Mouse (Mus musculus) regulatory T cell (primary cell): ENCODE measurements around the gene Abca14.

Experiments
- in situ Hi-C: fragments of 300-600 bp; cut with MboI, MseI; formaldehyde crosslinking; loops from one replicate; pipeline ENCODE4 v1.15.1; 2025; ENCODE audit warnings: high pct_unique_total_duplicates

Gene Abca14

DNA sequence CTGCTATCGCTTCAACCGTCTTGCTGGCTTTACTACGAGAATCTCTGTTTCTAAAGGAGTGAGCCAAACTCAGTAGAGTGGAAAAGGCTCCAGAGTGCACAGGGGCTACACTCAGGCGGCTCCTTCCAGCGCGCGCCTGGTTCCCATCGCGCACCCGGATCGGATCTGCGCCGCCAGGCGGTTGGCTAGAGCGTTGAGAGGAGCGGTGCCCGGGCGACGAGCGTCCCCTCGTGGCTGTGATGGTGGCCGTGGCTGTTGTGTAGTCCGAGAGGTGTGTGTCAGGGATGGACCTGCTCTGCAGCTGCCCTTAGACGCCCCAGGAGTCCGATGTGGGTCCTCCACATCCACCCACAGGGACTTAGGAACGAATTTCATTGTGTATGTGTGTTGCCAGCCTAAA is at the start of gene Abca14:
TSS of gene Abca14 (plus strand) at position 173 of the 400 bp plus-strand sequence.
- in situ Hi-C loops: no loop called here

DNA sequence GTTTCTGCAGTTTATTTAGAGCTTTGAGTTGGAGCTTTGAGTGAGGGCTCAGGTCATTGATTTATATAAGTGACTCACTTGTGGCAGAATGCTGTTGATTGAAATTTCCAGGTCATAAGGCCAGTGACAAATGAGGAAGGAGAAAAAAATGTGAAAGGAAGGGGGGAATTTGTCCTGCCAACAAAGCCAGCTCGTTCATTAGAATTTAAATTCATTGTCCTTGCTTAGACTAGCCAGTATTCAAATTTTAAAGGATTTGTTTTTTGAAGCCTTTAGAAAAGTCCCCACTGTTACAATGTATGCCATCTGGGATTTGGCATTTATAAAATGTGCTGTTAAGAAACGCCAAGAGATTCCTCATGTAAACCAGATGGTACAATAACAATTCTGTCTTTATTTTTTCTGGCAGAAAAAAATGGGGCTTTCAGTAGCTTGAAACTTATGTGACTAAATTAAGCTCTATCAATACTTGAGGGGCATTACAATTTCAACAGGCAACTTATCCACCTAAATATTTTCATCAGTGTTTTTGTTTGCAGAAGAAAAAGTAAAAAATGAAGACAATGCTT is 46.8 kb upstream of the Abca14 start:
- in situ Hi-C loops: no loop called here

DNA sequence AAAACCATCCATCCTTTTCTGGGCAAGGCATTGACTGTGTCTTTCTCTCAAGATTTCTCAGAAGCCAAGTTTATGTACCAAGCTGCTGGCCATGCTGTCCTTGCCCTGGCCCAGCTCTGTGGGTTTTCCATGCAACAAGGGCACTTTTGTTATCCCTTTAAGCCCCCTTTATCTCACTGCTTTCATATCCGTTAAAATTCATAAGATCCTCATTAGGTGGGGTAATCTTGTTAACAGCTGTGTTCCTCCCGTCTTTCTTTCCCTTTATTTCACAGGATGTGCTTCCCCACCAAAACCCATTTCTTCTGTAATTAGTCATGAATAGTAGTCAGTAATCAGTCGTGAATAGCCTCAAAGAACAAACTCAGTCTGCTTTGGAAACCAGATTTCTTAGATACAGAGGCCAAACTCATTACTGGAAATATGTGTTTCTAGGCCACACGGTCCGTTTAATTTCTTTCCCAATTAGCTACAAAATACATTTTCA is 46.1 kb upstream of the Abca14 start:
- in situ Hi-C loops: no loop called here

DNA sequence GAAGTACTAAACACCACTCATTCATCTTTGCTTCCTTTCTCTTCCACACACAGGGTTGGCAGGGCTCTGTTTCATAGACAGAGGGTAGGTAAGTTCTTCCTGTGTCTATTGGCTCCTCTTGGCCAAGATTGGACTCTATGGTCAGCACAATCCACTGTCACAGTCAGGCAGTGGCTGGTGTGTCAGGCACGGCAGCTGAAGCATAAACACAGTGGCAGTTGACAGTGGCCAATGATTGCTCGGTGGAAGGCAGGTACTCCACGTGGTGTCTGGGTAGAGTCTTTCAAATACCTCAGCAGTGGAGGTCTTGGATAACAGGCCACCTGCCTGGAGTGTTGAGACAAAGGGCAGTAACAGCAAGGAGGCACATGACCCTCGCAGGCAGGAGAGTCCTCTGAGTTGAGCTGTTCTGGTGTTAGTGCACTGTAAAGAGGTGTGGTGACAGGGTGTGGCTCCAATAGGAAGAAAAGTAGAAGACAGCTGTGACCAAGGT is 45.6 kb upstream of the Abca14 start:
- in situ Hi-C loops: no loop called here

DNA sequence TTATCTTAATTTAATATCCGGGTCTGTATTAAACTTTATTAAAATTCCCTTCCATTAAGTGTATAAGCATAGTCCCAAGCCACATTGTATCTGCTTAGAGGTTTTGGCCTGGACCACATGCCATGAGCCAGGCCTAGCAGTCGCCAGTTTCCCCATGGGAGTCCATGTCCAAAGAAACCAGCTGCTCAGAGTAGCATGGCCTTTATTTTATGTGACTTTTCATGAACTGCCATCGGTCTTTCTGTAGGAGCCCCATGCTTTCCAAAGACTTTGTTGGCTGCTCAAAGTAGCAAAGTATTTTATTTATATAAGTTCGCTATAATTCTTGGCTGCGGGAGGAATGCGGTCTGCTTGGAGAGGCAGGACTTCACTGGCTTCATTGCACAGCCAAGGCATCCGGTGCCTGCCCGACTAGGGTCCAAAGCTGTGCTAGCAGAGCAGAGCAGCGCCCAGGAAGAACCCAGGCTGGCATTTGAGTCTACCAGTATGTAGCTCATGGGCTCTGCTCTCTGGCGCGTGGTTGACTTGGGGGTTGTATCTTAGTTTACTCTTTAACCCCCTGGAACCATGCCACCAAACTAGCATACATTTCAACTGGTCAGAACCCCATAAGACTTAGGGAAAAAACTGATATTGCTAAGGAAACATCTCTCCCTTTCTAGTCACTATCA is 40.0 kb upstream of the Abca14 start:
- in situ Hi-C loops: no loop called here

DNA sequence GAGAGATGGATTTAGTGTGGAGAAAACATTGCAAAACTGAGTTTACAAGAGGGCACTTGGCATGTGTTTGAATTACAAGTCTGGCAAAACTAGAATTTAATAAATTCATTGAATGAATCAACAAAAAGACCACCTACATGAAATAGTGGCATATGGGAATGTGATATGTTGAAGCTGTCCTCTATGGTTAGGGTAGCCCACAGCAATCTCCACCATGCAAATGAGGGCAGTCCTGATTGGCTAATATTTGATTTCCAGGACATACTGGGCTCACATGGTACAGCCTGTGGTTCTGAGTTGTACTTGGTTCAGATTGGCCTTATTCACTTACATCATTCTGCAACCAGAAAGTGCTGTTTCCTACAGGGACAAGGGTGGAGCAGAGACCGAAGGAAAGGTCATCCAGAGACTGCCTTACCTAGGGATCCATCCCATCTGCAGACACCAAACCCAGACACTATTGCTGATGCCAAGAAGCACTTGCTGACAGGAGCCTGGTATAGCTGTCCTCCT is 31.5 kb upstream of the Abca14 start:
- in situ Hi-C loops: no loop called here

DNA sequence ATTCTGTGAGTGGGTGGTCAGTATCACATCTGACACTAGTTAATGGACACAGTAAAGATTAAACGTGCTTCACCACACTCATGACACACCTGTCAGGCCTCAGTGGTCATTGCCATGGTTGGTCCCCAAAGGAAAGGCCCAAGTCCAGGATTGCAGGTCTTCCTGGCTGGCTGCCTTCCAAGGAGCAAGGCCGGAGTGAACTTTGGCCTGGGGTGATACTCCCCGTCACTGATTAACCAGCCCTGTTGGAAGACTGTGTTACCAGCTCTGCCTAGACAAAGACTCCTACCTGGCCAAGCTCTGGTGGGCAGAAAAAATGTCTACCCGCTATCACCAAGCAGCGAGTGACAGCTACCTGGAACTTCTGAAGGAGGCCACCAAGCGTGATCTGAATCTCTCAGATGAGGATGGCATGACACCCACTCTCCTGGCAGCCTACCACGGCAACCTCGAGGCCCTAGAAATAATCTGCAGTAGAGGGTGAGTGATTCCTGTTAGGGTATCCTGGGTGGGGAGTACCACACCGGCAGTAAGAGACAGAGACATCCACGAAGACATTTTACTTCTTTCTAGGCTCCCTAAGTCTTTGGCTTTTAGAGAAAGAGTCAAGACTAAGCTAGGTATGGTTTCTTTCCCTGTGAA is 30.0 kb upstream of the Abca14 start, which contains the start of gene Anks4b:
TSS of gene Anks4b (plus strand) at position 256 of the 642 bp plus-strand sequence.
- in situ Hi-C loops: no loop called here

DNA sequence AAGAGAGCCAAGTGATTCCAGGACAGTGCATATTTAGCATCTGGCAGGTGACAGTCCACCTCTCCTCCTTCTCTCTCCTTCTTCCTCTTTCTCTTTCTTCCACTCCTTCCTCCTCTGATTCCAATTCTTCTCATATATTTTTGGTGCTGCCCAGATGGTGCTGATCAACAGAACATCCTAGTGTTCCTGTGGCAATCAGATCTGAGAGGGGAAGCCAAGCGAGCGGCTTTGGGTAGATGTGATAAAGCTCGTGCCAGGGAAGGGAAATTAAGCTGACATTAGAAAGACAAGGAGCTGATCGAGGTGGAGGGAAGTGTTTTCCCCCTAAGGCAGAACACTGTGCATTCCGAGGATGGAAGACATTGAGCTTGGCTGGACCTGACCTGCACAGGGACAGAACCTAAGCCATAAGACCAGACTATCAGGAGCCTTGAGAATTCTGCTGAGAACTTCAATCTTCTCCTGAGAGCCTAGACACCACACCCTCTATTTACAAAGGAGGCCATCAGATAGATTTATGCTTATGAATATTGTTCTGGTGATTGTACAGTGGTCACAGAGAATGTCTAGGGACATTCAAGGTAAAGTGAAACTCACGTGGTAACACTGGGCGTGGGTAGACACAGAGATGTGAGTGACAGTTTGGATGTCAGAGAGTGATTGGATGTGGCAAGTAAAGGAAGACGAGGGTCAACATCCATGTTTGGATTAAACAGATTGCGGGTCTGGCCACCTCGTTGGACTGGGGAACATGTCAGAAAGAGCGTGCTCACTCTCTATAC is 28.8 kb upstream of the Abca14 start:
- in situ Hi-C loops: no loop called here

DNA sequence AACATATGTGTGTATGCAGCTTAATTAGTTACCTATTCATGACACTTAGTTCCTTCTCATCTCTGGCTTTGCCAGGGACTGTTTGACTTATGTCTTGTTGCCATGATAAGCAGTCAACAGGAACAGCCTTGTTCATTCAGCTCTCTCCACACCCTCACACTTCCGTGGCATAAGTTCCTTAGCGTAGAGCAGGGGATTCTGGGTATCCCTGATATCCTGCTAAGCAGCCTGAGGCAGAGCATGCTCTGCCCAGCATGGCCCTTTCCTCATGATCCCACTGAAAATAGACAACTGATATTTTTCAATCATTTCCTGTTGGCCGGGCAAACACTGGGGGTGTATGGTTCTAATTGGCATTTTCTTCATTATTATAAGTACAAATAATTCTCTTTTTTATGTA is 26.1 kb upstream of the Abca14 start:
- in situ Hi-C loops: no loop called here

DNA sequence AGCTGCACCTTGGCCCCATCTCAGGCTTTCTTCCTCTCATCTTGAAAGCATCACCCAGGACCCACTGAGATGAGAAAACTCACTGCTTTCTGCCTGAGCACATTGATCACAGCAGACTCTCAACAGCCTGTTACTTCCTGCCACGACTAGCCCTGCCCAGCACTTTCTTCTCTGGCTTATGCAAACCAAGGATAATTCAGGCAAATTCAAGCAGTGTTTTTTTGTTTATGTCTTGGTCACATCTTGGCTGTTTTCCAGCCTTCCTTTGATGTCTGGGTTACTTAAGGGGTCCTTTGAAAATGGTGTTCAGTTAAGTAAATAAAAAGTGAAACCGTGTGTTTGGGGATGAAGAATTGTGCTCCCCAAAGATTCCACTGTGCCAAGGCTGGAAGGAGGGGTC is 24.8 kb upstream of the Abca14 start:
- in situ Hi-C loops: no loop called here

DNA sequence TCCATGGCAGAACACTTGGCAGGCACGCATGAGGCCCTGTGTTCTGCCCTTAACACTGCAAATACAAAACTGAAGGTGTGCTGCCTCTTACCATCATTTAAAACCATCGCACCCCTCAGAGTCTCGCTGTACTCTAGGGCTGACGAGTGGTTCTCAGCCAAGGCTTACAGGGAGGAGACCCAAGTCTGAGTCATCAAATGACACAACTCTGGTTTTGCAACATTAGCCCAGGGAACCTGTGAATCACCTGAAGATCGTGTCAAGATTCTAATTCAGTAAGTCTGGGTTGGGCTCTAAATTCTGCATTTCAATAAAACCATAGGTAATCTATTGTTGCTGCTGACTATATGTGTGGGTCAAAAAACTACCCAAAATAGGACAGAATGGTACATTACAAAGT is 23.2 kb upstream of the Abca14 start:
- in situ Hi-C loops: no loop called here

DNA sequence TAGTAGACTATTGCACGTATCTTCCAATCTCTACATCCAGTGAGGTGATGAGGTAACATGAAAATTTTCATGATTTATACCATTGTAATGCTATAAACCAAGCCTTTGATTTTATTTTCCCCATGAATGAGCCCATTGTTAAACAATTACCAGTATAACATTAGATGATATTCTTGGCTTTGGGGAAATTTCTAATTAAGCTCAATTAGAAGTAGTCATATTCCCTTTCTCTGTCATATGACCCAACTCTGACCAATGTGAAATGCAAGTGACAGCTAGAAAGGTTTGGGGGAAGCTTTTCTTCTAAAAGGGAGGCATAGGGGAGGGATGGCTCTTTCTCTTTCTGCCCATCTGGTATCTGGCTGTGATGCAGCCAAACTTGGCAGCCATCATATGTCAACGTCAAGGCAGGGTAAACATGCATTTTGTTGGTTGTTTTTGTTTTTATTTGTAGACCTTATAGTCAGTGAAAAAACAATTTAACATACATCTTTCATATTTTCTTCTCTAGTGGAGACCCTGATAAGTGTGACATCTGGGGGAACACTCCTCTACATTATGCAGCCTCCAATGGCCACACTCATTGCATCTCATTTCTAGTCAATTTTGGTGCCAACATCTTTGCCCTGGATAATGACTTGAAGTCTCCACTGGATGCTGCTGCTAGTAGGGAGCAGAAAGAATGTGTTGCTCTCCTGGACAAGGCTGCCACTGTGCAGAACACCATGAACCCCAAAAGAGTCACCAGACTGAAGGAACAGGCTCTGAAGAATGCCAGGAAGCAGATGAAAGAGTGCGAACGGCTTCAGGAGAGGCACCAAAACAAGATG is 22.1 kb upstream of the Abca14 start:
- in situ Hi-C loops: no loop called here

DNA sequence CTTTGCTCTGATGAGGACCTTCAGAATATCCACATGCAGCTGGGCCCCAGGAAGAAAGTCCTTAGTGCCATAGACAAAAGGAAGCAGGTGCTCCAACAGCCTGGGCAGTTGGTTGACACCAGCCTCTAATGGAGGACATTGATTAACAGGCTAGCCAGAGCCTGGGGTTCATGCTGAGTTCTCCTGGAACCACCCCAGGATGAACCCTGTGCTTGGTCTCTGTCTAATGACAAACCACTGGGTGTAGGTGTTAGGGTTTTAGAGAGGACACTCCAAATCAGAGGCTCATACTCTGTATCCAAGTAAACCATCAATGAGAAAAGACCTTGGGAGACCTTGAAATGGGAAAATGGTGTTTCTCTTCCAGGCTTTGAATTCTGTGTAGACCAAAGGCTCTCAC is 20.9 kb upstream of the Abca14 start:
- in situ Hi-C loops: no loop called here

DNA sequence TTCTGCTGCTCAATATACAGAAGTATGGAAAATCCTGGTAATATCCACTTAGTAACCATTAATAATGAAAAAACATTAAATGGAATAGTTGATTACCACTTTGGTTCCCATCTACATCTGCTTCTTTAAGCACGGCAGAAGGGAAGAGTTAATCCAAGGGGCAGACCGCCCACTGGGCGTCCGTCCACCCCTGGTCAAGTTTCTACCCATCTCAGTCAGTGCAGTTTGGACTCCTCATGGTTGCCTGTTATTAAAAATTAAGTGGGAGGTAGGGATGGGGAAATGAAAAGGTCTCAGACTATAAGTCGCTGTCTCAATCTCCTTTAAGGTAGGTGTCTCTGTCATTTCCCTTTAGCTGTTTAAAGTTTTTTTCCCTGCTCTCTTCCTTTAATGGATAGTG is 14.8 kb upstream of the Abca14 start:
- in situ Hi-C loops: no loop called here

DNA sequence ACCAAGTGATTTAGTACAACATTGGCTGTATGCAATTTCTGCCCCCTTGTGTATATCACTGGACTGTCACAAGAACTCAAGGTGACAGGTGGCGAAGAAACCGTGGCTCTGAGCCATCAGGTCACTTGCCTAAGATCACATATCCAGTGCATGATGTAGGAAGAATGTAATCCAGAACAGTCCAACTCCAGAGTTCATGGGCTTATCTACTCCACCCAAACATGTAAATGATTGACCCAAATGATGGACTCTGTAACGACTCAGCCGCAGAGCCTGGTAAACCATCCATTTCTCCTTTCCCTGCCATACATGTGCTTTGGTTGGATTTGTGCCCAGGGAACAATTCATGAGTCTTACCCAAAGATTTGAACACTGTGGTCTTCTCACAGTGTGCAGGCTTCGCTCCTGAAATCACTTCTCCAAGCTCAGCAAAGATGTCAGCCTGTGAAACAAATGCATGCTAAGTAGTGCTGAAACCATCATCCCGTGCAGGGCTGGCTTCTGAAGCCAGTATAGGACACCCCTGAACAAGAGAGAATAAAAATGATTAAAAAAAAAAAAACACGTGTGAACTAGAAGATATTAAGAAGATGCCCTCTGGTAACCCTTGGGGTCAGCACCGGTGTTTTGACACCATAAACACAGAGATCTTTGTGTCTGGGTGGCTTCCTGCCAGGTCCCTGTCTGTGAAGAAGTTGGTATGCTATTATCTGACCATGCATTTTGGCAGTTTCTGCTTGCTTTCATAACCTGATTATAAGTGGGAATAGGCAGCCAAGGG is 14.2 kb upstream of the Abca14 start:
- in situ Hi-C loops: no loop called here

DNA sequence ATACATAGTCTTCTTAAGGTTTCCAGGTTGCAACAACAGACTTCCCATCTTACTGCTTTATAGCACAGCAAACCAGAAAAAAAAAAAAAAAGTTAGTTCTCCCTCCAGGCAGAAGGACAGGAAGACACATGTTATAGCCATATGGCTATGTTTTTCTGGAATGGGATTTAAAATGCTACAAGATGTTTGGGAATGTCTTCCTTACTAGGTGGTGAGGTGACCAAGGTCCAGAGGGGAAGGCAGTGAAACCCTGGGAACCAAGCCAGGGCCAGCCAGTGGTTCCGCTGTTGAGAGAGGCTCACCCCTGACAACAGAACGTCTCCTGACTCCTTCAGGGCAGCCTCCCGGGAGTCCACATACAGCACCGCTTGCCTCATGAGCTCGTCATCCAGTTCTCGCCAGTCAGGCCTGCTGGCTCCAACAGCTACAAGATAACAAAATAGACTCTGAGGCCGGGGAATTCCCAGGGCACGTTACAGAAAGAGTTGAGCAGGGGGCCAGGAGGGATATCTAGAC is 13.6 kb upstream of the Abca14 start:
- in situ Hi-C loops: no loop called here

DNA sequence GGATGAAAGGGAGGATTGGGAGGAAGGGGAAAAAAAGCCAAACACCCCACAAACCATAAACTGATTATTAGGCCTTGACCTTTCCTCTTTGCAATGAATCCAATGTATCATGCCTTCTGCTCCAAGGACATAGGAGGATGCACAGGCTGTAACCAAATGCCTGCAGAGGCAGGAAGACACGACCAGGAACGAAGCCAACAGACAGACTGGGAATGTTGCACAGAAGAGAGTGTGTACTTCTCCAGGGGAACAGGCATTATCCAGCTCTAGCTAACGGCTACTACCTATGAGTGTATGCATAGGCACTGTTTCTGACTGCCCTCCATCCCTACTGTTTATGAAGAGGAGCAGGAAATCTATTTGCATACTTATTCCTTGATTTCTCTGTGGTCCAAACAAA is 11.6 kb upstream of the Abca14 start:
- in situ Hi-C loops: no loop called here

DNA sequence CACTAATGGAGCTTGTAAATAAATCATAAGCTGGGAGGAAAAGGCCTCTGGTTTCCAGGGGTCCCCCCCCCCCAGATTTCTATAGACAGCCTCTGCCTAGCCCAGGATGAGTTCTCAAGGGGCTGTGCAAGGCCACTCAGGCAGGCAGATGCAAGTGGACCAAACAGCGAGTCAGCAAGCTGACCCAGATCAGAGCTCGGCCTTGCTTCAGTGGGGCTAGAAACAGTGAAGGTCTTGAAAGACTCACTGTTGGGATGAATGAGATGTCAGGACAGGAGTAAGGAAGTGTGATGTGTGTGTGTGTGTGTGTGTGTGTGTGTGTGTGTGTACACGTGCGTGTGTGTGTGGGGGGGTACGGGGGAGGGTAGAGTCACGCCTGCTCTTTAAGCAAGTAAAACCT is 10.9 kb upstream of the Abca14 start:
- in situ Hi-C loops: no loop called here

DNA sequence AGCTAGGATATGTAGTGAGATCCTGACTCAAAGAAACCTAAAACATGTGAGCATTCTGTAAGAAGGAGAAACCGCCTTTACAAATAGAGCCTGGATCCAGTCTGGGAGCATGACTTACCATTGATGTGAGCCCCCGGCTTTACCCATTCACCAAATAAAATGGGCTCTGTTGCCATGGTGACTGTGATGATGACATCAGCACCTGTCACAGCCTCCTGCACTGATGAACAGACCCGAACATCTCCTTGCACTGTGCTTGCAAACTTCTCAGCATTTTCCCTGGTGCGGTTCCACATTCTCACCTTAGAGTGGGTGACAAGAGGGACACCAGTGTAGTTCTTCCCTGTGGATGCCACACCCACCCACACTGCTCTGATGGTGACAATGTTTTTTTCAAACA is 8.6 kb upstream of the Abca14 start:
- in situ Hi-C loops: no loop called here

DNA sequence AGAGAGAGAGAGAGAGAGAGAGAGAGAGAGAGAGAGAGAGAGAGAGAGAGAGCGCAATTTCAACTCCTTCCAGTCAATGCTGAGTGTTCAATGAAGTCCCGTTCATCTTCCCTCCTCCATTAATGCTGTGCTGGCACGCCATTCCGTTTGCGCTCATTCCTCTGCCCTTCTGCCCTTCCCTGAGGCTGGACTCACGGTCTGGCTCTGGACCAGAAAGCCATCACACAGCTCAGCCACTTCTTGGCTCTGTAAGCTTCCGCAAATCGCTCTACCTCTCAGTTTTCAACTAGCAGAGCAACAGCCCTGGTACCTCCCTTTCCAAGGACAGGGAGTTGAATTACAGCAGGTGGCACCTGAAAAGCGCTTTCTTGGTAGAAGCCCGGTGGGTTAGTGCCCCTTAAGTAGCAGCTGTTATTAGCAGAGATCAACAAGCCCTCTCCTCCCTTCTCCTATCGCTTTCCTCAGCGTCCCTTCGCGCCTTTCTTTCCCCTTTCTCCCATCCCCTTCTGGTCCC is 2.5 kb upstream of the Abca14 start:
- in situ Hi-C loops: no loop called here
